Mouse (Mus musculus): ENCODE measurements around the gene Zc3h13.

- no peak for TF ChIP-seq CTCF (IDR thresholded peaks at IDR 0.05; ENCODE audit: borderline replicate concordance, insufficient read depth, low read length)
- TF ChIP-seq POLR2A (IDR thresholded peaks at IDR 0.05; ENCODE audit: low read depth, low read length) = no peak
Measured at GRCm38 (mm10) chr14:75246024-75247000, 37.9 kb upstream of the Zc3h13 start.
